Mouse (Mus musculus) retina, embryonic 14.5 days (tissue): ENCODE measurements around the gene Adck1.
"Not testable (repeated sequence)": the region's sequence is repeated elsewhere in the genome, so short reads cannot be mapped to it uniquely, and the experiment has no call there.

ENCODE experiments used
- DNase-seq: peaks from one replicate; pipeline ENCODE4 v3.0.0-alpha.2; 2015; ENCODE audit warnings: low spot score

Adck1 gene

DNA sequence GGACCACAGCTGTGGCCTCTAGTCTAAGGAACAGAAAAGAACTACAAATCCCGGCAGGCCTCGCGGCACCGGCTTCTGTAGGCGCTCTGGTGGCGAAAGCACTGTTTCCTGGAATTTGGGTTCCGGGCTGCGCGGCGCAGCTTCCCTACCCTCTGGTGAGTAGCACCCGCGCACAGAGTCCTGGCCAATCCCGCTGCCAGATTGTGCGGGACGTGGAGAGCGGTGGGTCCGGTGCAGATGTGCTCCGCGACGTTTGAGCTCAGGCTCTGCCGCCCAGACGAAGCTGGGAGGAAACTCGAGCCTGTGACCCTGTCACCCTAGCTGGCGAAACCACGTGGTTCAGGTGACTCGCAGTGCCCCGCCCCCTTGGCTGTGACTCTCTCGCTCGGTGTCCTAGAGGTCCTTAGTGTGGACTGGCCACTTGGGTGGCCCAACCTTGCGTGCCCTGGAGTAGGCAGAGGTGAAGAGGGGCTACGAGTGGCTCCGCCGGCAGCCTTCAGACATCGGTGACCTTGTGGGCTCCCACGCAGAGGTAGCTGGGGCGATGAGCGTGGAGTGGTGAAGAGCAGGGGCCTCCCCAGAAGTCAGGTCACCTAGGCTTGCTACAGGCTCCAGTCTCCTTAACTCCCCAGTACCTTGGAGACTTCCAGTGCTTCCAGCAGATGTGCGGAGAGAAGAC is at the start of gene Adck1:
TSS of gene Adck1 (plus strand) at position 114 of the 679 bp plus-strand sequence.
- DNase-seq, result peak; percentile 93

- DNase-seq, result no peak
Measured at GRCm38 (mm10) chr12:88314556-88314955, 45.8 kb upstream of the Adck1 start.

- DNase-seq, result not testable (repeated sequence)
Measured at GRCm38 (mm10) chr12:88323926-88324325, 36.4 kb upstream of the Adck1 start, which contains the start of gene Gm5039. Gene Gm5039, minus strand, starts transcription at chr12:88324026.

DNA sequence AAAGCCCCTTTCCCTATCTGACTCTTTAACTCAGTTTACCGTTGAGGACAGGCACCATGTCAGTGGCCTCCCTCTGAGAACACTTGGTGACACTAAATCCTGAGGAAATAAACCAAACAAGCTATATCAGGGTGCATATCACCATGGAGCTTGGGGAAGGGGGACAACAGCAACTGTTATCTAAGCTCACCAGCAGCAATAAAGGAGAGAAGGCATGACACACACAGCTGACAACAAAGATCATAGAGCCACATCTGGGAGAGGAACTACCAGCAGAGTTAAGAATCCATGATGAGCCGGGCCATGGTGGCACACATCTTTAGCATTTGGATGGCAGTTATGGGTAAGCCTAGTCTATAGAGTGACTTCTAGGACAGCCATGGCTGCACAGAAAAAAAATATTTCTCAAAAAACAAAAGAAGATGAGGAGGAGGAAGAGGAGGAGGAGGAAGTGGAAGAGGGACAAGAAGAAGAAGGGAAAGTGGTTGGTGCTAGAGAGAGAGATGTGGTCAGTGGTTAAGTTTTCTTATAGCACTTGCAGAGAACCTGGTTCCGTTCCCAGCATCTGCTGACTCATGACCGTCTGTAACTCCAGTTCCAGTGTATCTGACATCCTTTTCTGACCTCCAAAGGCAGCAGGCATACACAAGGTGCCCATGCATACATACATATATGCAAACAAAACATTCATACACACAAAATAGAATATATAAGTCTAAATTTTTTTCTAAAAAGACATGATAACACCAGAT is 23.5 kb upstream of the Adck1 start:
- not testable (repeated sequence) for DNase-seq

- not testable (repeated sequence) for DNase-seq
Measured at GRCm38 (mm10) chr12:88341286-88341685, 19.1 kb upstream of the Adck1 start.

DNA sequence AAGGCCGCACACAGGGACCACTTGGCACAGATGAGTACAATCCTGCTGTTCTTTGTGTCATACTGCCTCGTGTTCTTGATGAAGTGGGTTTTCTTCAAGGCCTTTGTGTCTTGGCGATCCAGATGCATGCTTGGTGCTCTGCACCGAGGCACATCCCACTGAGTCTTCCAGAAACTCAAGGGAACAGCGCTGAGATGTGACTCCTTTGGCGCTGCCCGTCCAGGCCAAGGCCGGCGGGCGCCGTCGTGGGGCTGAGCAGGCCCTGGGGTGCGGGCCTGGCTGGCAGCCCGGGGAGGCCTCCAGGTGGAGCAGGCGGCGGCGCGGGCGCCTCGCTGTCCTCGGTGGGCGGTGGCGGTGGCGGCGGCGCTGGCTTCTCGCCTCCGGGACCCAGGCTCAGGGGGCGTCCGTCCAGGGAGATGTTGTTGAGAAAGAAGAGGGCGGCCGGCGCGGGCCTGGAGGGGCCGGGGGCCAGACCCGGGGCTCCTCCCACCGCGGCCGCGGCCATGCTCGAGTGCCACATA is 6.1 kb upstream of the Adck1 start:
- peak; percentile 45 for DNase-seq

DNA sequence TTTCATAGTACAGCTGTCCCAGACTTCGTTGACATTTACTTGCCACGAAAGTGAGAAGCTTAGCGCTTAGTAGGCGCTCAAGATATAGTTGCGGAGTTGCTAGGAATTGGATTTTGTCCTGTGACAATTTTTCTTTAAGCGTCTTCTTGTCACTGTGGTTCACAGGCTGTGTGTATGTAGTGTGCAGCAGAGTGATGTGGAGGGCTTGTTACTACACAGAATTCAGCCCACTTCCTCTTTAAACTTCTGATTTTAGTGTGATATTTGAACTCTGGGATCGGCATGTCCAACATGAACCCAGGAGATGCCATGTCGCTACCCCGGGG is 729 bp downstream of the Adck1 start:
- no peak for DNase-seq

GRCm38 (mm10) chr12:88367673-88368072 is 7.3 kb downstream of the Adck1 start:
- no peak for DNase-seq

- DNase-seq, result no peak
Measured at GRCm38 (mm10) chr12:88368618-88369017, 8.3 kb downstream of the Adck1 start.

GRCm38 (mm10) chr12:88369690-88370089 is 9.3 kb downstream of the Adck1 start:
- DNase-seq, result not testable (repeated sequence)

DNA sequence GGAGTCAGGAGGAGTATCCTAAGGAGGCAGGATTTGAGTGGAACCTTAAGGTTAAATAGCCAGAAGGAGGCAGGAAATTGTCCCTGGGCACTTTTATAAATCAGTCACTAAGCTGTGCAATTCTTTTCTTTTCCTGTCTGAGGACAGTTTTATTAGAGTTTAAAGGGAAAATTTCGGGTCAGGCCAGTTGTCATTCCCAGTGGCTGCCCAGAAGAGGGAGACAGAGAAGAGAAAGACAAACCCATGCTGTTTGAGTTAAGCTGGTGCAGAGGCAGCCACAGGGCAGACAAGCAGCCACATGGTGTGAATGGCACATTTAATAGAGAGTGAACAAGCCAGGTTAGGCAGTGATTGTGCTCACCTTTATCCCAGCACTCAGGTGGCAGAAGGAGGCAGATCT is 10.0 kb downstream of the Adck1 start:
- DNase-seq, result not testable (repeated sequence)

DNA sequence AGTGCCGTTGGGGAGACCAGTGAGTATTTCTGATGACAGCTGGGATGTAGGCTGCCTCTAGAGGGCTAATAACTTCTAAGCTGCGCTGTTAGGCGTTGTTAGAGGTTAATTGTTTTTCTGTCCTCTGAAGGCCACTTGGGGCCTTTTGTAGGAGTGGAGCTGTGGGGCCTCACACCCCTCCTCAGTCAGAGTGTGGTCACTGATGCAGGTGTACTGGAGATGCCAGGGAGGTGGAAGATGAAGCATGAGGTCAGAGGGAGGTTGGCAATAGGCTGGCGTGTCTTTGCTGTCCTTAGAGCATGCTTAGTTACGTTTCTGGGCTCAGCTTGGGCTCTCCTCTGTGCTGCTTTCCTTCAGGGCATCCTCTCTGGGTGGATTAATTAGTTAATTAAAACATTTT is 11.7 kb downstream of the Adck1 start:
- no peak for DNase-seq

DNA sequence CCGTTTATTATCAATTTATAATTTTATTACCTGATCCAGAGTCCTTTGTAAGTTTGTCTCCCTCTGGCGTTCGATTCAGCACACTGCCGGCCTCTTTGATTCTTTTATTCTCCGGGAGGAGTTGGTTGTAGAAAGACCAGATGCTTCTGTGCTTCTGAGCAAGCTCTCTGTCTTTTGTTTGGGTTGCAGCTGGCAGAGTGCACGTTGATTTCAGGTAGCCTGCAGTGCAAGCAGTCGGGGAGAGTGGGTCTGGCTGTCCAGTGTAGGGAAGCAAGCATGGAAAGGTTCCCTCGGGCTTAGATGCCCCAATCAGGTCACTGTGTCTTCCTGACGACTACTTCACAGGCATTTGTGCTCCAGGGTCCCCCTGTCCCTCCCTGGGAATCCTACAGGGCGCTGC is 16.5 kb downstream of the Adck1 start:
- peak; percentile 65 for DNase-seq

DNA sequence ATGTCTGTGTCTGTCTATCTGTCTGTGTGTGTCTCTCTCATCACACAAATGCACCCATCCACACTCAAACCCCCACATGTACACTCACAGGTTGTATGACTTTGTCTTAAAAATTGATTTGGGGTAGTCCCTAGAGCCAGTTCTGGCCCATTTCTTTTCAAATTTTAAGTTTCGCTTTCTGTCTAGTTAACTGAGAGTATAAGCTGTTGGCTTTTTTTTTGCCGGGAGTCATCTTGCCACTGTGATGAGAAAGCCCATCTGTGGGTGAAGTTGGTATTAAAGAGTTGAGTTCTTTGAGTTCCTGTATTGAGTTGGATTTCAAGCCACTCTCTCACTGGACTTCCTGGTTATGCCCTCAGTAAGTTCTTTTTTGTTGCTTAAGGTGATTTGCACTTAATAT is 17.9 kb downstream of the Adck1 start:
- DNase-seq, result no peak

GRCm38 (mm10) chr12:88388832-88389231 is 28.5 kb downstream of the Adck1 start:
- DNase-seq, result no peak

GRCm38 (mm10) chr12:88398658-88399057 is 38.3 kb downstream of the Adck1 start:
- no peak for DNase-seq

GRCm38 (mm10) chr12:88403541-88403940 is 43.2 kb downstream of the Adck1 start:
- no peak for DNase-seq

- DNase-seq, result peak; percentile 84
Measured at GRCm38 (mm10) chr12:88405113-88405512, 44.8 kb downstream of the Adck1 start.

DNA sequence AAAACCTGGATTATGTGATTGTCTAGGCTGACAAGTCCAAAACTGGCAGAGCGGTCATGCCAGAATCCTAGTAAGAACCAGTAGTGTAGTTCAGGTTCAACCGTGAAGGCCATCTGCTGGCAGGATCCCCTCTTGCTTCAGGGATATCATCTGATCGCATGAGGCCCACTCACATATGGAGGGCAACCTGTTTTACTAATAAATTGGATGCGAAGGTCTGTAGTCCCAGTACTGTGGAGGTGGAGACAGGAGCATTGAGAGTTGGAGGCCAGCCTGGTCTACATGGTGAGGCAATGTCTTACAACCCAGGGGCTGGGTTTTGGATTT is 47.6 kb downstream of the Adck1 start:
- DNase-seq, result no peak

DNA sequence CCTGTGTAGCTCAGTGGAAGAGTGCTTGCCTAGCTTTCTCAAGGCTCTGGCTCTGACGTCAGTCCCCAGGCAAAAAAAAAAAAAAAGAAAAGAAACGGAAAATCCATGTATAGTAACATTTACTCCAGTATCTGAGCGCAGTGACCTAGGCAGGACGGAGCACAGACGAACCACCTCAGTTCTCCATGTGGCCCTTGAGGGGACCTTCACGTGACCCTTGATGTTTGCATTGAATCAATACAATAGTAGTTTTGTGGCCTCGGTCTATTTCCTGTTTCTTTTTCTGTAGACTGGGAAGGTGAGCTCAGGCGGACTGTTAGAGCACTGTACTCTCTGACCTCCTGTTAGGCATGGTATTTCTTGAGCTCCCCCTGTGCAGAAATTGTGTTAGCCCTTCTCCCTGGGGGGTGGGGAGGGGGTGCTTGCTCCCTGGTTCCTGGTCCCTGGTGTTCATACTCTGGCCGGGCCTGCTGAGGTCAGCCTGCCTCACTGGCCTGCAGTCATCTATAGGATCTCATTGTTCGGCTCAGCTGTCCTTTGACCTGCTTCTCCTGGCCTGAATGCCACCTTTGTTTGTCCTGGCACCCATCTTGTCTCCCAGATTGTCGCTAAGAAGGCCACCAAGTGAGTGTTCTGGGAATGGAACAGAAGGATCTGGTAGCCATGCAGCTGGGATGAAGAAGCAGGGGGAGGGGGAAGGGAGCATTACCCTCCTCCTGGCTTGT is 48.1 kb downstream of the Adck1 start:
- no peak for DNase-seq

DNA sequence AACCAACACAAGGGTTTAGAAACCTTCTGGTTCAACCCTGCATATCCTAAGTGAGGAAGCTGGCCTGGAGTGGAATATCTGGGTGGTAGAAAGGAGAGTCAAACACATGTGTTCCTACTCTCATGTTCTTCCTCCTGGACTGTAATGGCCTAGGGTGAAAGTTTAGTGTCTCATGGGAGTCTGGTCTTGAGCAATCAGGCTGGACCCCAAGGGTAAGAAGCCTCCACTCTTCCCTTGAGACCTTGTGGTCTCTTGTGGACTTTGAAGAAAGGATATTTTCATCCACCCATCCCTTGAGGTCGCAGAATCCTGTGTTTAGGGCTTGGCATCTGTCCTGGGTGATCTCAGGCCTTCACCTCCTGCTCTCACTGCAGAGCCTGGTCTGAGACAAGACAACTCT is 52.9 kb downstream of the Adck1 start:
- no peak for DNase-seq

- no peak for DNase-seq
Measured at GRCm38 (mm10) chr12:88419912-88420621, 59.7 kb downstream of the Adck1 start.
